Mouse (Mus musculus) thymus, adult 2 months (tissue): ENCODE measurements around the gene Dscam.

Experiments used
- CTCF ChIP-seq: fragments of 200-500 bp; IDR thresholded peaks from 2 replicates; pipeline ENCODE4 v1.5.1; 2012; ENCODE audit warnings: mild to moderate bottlenecking, control low read depth, low read length, moderate library complexity, borderline replicate concordance; ENCODE audit not compliant: control insufficient read depth, poor library complexity, insufficient read depth; ENCODE audit errors: extremely low read depth
- POLR2A ChIP-seq: fragments of 200-500 bp; IDR thresholded peaks from 2 replicates; pipeline ENCODE4 v1.6.1; 2012; ENCODE audit warnings: mild to moderate bottlenecking, low read length, control low read depth, moderate library complexity; ENCODE audit not compliant: control insufficient read depth, poor library complexity, insufficient read depth; ENCODE audit errors: extremely low read depth

- TF ChIP-seq POLR2A (no peak), CTCF (no peak)
These were observed 271.2 kb downstream of the Dscam start for GRCm38 (mm10) chr16:96899329-96899728.
